Mouse (Mus musculus) midbrain, embryonic 14.5 days (tissue): Measurements from ENCODE around the gene Zc2hc1b. TPM values are rescaled to one million over a fixed set of nuclear protein-coding genes. Genes with fewer than 3 reads are reported as not detected.

Source experiments
- ATAC-seq: fragments of 200-750 bp; cut with Nextera tagmentation; 2 replicates; pipeline ENCODE4 v1.8.0; 2017; ENCODE audit warnings: moderate number of reproducible peaks, moderate library complexity; ENCODE audit not compliant: low FRiP score, low TSS enrichment
- DNase-seq: peaks from one replicate; pipeline ENCODE4 v3.0.0-alpha.2; 2015
- H3K27ac ChIP-seq: fragments of 300-500 bp; sonication (generic); replicated peaks from 2 replicates; pipeline ENCODE4 v1.5.1; 2014; ENCODE audit warnings: mild to moderate bottlenecking, low read depth, low read length, moderate library complexity
- H3K27me3 ChIP-seq: fragments of 300-500 bp; sonication (generic); 2 replicates; pipeline ENCODE4 v1.6.1; 2014; ENCODE audit warnings: low read length, control low read depth, mixed read lengths; ENCODE audit not compliant: control insufficient read depth, insufficient read depth
- H3K36me3 ChIP-seq: fragments of 300-500 bp; sonication (generic); 2 replicates; pipeline ENCODE4 v1.6.1; 2014; ENCODE audit warnings: low read length, control low read depth; ENCODE audit not compliant: control insufficient read depth, insufficient read depth
- H3K4me1 ChIP-seq: fragments of 300-500 bp; sonication (generic); 2 replicates; pipeline ENCODE4 v1.6.1; 2014; ENCODE audit warnings: mild to moderate bottlenecking, antibody characterized with exemption, low read length, control low read depth; ENCODE audit not compliant: control insufficient read depth, insufficient read depth
- H3K4me2 ChIP-seq: fragments of 300-500 bp; sonication (generic); 2 replicates; pipeline ENCODE4 v1.6.1; 2014; ENCODE audit warnings: mild to moderate bottlenecking, low read length, moderate library complexity
- H3K4me3 ChIP-seq: fragments of 300-500 bp; sonication (generic); replicated peaks from 2 replicates; pipeline ENCODE4 v1.5.1; 2014; ENCODE audit warnings: low read depth, low read length
- H3K9ac ChIP-seq: fragments of 300-500 bp; sonication (generic); replicated peaks from 2 replicates; pipeline ENCODE4 v1.6.1; 2014; ENCODE audit warnings: mild to moderate bottlenecking, low read length, moderate library complexity
- H3K9me3 ChIP-seq: fragments of 300-500 bp; sonication (generic); 2 replicates; pipeline ENCODE4 v1.6.1; 2016; ENCODE audit warnings: low read length, control low read depth, mixed read lengths; ENCODE audit not compliant: control insufficient read depth
- WGBS: fragments of 180-500 bp; shearing (Covaris S2); extraction: QIAGEN DNeasy Blood & Tissue Kit; methylation state at CpG from one replicate; pipeline ENCODE4 v1.1.7; 2014; 5-methylcytosine and 5-hydroxymethylcytosine counted together
- polyA plus RNA-seq: library from polyadenylated mRNA; unstranded; fragments of >200 nt; fragmentation: Nextera tagmentation; extraction: Ambion mirVana; gene quantifications from 2 replicates; pipeline ENCODE4 v1.2.1, GENCODE M21; 2014

The Zc2hc1b gene
- polyA plus RNA-seq, 1 experiment from 2014 or later, result not detected

DNA sequence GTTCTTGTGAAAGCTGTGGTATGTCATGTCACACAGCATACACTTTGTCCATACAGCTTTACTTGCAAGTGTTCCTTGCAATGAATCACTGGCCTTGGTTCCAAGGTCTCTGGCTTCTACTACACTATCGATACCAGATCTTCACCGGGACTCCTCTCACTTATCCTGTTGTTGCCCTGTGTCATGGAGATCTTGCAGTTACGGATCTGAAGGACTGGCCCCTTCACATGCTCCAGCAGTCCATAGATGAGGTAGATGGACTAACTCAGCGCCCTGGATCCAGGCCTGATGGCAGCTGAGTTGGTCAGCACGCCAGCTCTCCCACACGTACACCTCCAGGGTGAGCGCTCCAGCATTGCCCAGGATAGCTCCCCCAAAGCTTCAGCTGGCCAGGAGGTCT lies 42.5 kb downstream of the Zc2hc1b start:
- Histone ChIP-seq H3K4me2 (no peak overlapping the region), H3K27me3 (no peaks in the 10 kb centered on the region), H3K9ac (no peak overlapping the region), H3K27ac (no peak overlapping the region), H3K4me3 (no peak overlapping the region), H3K9me3 (no peaks in the 10 kb centered on the region), H3K4me1 (no peaks in the 10 kb centered on the region), H3K36me3 (no peaks in the 10 kb centered on the region)
- no peak for DNase-seq
- 96% methylated on average over 7 of the region's 7 CpGs for WGBS
- no peak for ATAC-seq

DNA sequence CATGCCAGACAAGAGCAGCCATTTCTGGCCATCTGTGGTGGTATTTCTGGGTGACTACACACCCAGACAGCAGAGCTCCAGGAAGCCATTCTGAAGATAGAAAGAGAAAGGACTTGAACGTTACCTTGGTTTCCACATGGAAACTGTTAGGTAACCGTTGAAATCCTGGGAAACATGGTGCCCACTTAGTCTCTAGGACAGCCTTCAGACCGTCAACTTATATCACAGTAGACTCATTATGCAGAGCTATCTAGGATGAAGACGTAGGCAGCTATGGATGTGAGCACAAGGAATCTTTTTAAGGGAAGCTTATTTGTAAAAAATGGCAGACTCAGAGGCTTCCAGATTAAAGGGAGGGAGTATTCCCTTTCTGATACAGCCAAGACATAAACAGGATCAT lies 44.0 kb downstream of the Zc2hc1b start:
- no peaks in the 10 kb centered on the region for H3K36me3 ChIP-seq
- WGBS, result 86% methylated on average over 4 of the region's 4 CpGs
- no peak overlapping the region for H3K4me2 ChIP-seq
- H3K9ac ChIP-seq, result no peak overlapping the region
- no peaks in the 10 kb centered on the region for H3K9me3 ChIP-seq
- H3K4me3 ChIP-seq, result no peak overlapping the region
- ATAC-seq (no peak), DNase-seq (no peak)
- H3K27ac ChIP-seq, result no peak overlapping the region
- no peaks in the 10 kb centered on the region for H3K27me3 ChIP-seq
- no peaks in the 10 kb centered on the region for H3K4me1 ChIP-seq

DNA sequence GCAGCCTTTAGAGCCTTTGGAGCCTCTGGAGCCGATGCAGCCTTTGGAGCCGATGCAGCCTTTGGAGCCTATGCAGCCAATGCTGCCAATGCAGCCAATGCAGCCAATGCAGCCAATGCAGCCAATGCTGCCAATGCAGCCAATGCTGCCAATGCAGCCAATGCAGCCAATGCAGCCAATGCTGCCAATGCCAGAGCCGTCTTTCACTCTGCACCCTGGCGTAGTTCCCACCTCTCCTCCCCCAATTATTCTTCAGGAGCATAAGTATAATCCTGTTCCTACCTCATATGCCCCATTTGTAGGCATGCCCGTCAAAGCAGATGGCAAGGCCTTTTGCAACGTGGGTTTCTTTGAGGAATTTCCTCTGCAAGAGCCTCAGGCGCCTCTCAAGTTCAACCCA lies 49.9 kb downstream of the Zc2hc1b start:
- WGBS, result 92% methylated on average over 7 of the region's 7 CpGs
- no peak for DNase-seq

DNA sequence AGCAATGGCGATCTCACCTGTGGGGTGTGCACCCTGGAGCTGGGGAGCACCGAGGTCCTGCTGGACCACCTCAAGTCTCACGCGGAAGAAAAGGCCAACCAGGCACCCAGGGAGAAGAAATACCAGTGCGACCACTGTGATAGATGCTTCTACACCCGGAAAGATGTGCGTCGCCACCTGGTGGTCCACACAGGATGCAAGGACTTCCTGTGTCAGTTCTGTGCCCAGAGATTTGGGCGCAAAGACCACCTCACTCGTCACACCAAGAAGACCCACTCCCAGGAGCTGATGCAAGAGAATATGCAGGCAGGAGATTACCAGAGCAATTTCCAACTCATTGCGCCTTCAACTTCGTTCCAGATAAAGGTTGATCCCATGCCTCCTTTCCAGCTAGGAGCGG lies 50.5 kb downstream of the Zc2hc1b start:
- Histone ChIP-seq H3K4me3 (no peak overlapping the region), H3K9me3 (no peaks in the 10 kb centered on the region), H3K27me3 (no peaks in the 10 kb centered on the region), H3K9ac (no peak overlapping the region), H3K36me3 (no peaks in the 10 kb centered on the region), H3K4me1 (no peaks in the 10 kb centered on the region), H3K27ac (no peak overlapping the region), H3K4me2 (no peak overlapping the region)
- DNase-seq, result peak; percentile 44
- 80% methylated on average over 13 of the region's 13 CpGs for WGBS
- no peak for ATAC-seq

More for the DNA sequence above, 49.9 kb downstream of the Zc2hc1b start:
- H3K9ac ChIP-seq, result no peak overlapping the region
- H3K4me3 ChIP-seq, result no peak overlapping the region
- H3K27me3 ChIP-seq, result no peaks in the 10 kb centered on the region
- no peaks in the 10 kb centered on the region for H3K9me3 ChIP-seq
- H3K4me1 ChIP-seq, result no peaks in the 10 kb centered on the region
- no peak for ATAC-seq
- no peak overlapping the region for H3K4me2 ChIP-seq
- H3K36me3 ChIP-seq, result no peaks in the 10 kb centered on the region
- H3K27ac ChIP-seq, result no peak overlapping the region

DNA sequence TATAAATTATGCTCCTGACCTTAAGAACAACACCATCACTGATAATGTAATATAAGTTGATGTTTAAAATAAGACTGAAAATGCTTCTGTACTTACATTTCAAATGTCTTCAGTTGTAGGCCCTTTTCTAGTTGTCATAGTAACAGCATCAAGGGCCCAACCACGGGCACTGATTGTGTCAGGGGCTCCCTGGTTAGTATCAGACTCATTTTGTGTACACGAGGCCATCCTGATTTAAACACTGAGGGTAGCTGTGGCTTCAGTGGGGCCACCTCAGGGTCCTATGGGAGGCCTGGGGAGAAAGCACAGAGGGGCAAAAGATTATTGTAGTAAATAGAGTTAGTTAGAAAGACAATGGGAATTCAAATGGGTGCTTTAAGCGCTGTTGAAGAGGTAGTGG lies 52.0 kb downstream of the Zc2hc1b start:
- WGBS, result 52% methylated on average over 3 of the region's 3 CpGs
- no peak for ATAC-seq

DNA sequence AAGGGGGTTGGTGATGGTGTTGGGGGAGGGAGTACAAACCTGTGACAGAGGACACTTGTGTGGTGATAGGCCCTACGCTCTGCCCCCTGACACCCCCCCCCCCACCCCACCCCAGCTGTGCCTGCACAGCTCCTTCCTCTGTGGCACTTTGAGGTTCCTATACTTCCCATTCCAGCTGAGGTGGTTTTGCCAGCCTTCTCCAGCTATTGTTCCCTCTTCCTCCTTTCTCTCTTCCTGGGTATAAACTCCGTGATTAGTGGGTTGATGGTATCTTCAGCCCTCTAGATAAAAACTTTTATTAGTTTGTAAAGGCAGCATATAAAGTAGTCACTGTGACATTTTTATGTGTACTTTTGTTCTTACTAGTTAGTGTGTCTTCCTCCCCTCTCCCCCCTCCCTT lies 58.5 kb downstream of the Zc2hc1b start:
- no peak overlapping the region for H3K4me3 ChIP-seq
- no peaks in the 10 kb centered on the region for H3K27me3 ChIP-seq
- H3K27ac ChIP-seq, result no peak overlapping the region
- no peak overlapping the region for H3K4me2 ChIP-seq
- DNase-seq (no peak), ATAC-seq (no peak)
- H3K9ac ChIP-seq, result no peak overlapping the region
- H3K4me1 ChIP-seq, result peaks cover 43% of the 10 kb centered on the region
- 66% methylated on average over 2 of the region's 2 CpGs for WGBS
- H3K36me3 ChIP-seq, result no peaks in the 10 kb centered on the region
- no peaks in the 10 kb centered on the region for H3K9me3 ChIP-seq

More for the DNA sequence above, 52.0 kb downstream of the Zc2hc1b start:
- no peak for DNase-seq
- no peak overlapping the region for H3K27ac ChIP-seq
- H3K27me3 ChIP-seq, result no peaks in the 10 kb centered on the region
- no peaks in the 10 kb centered on the region for H3K36me3 ChIP-seq
- no peaks in the 10 kb centered on the region for H3K9me3 ChIP-seq
- no peak overlapping the region for H3K4me2 ChIP-seq
- H3K4me3 ChIP-seq, result no peak overlapping the region
- H3K4me1 ChIP-seq, result no peaks in the 10 kb centered on the region
- H3K9ac ChIP-seq, result no peak overlapping the region

DNA sequence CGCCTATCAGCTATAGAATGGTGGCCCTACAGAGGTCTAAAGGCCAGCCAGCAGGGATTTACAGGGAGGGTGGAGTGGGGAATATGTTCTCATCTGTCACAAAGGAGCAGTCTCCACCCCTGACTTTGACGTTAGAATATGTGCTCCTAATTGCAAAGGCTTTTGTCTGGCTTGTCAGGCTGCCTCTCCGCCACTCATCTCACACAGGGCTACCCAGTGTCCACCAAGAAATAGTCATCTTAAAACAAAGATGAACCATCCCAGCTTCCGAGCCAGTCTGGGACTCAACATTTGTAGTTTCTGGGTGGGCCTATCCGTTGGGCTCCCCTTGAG lies 59.1 kb downstream of the Zc2hc1b start:
- DNase-seq (no peak), ATAC-seq (no peak)
- no peaks in the 10 kb centered on the region for H3K36me3 ChIP-seq
- H3K4me1 ChIP-seq, result peaks cover 43% of the 10 kb centered on the region
- H3K4me2 ChIP-seq, result no peak overlapping the region
- H3K9ac ChIP-seq, result no peak overlapping the region
- H3K27ac ChIP-seq, result no peak overlapping the region
- WGBS, result 24% methylated on average over 5 of the region's 5 CpGs
- no peak overlapping the region for H3K4me3 ChIP-seq
- no peaks in the 10 kb centered on the region for H3K27me3 ChIP-seq
- no peaks in the 10 kb centered on the region for H3K9me3 ChIP-seq

DNA sequence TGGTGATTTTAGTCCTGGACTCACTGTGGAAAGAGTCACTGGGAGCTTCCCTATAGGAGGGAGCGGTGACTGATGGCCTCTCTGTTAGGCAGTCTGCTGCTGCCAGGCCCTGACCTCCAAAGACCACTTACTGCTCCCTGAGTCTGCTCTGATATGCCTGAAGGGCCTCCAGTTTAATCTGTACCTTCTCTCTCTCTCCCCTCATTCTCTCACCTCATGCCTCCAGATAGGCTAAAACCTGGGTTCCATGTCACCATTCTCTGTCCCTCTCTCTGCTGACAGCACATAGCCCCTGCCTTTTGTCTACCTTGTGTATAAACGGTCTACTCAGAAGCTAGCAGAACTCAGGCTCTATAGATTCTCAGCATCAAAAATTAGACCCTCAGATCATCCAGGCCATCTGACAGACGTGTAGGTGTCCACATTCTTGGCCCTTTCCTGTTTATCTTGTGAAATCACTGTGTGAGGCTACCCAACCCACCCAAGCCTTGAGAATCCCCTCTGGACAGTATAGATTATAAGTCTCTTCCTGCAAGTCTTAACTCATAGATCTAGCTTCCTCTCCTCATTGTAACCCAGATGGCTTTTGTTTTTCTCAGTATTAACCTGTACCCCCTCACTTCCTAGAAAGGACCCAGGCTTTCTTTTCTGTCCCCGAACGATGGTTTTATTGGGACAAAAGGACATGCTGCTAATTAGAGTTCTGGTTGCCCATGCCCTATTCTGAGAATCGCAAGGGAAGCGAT lies 59.6 kb downstream of the Zc2hc1b start:
- H3K4me2 ChIP-seq, result no peak overlapping the region
- 30% methylated on average over 7 of the region's 7 CpGs for WGBS
- no peak overlapping the region for H3K27ac ChIP-seq
- no peak overlapping the region for H3K9ac ChIP-seq
- no peak overlapping the region for H3K4me3 ChIP-seq
- no peaks in the 10 kb centered on the region for H3K27me3 ChIP-seq
- H3K4me1 ChIP-seq, result peaks cover 43% of the 10 kb centered on the region
- no peaks in the 10 kb centered on the region for H3K36me3 ChIP-seq
- ATAC-seq (no peak), DNase-seq (no peak)
- H3K9me3 ChIP-seq, result no peaks in the 10 kb centered on the region
